Mouse (Mus musculus): ENCODE results near the gene 5730596B20Rik.

Gene 5730596B20Rik

DNA sequence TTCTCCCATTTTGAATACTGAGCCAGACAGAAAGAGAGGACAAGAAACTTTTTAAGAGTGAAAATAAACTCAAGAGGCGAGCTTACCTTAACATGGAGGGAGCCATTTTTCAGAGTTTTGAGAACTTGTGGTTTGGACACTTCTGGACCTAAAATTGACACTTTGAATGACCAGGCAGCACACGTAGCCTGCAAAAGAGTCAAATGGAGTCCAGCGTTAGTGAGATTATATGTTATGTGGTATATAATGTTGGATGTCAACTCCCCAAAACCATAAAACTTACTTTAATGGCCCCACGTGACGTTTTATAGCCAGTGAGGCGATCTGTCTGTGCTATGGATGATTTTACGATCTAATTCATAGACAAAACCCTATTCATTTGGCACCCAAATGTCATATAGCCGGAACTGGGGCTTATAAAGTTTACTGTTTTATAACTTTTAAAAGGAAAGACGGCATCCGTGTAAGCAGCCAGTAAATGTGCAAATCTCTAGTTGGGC, 23.5 kb downstream of the 5730596B20Rik start:
- DNase-seq = no peak

DNA sequence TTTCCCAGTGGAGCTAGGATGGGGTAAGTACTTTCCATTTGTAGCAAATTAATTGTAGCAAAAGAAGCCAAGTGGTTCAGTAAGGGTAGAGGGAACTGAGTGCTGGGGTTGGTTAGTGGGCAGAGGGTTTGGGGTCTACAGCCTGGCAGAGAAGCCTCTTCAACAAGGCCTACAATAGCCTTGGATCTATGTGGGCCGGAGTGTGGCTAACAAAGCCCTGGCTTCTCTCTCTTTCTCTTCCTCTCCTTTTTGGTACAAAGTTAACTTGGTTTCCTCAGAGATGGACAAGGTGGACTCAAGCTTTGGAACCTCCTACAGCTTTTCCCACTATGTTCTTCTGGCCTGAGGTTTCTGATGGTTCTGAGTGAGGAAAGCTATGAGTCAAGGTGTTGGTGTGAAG, 24.0 kb downstream of the 5730596B20Rik start:
- no peak for DNase-seq

DNA sequence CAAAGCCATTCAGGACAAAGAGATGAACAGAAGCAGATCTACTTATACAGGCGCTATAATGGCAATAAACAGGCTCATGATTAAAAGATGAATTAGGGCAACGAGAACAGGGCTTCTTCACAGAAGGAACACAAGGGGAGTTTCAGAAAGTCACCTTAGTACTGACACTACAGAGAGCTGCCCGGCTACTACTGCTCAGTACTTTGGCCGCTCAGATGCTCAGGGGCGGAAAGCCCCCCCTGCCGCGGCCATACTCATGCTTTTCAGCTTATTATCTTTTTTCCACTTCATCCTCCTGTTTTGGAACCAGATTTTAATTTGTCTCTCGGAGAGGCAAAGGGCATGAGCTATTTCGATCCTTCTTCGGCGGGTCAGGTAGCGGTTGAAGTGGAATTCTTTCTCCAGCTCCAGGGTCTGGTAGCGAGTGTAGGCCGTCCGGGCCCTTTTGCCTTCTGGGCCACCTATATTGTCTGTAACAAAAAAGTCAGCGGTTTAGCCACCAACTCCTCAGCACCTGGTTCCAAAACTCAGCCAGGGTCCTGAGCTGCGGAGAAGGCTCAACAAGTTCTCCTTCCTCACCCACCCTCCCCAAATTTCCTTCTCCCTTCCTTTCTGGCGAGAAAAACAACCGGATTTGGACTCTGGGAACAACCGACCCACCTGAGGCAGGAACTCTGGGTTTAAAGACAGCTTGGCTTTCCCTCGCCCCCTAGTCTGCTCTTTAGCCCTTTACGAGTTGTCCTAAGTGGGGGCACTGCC, 25.2 kb downstream of the 5730596B20Rik start:
- no peak for DNase-seq

DNA sequence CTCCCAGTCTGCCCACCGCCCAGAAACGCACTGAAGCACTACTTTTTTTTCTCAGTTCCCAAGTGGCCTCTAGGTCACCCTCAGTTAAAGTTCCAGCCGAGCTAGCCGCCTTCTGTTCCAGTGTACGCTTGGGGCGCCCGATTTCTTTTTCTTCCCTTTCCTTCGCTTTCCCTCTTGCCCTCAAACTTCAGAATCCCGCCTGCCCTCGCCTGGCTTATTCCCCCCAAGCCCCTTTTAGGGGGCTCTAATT, 25.7 kb downstream of the 5730596B20Rik start:
- no peak for DNase-seq

DNA sequence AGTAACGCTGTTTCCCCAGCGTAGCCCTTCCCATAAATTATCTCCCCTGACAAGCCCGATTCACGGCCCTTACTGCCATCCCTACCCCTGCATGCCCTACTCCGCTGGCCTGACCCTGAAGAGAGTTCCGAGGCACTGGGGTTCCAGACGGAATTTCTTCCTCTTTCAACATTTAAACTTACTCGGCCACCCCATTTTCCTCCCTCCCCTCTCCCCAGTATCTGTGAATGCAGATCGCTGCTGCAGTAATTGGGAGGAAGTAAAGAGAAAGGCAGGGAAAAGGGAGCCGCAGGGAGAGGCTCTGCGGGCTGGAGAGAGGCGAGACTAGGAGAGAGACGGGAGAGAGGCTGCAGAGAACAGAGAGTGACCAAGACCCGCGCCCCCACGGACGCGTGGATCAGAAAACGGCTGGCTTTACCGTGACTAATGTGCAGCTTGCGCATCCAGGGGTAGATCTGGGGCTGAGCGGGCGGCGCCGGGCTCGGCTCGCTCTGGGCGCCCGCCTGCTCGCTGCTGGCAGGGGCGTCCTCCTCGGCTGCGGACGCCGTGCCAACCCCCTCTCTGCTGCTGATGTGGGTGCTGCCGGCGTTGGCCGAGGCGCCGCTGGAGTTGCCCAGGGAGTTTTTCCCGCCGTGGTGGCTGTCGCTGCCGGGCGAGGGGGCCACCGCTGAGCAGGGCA, 26.2 kb downstream of the 5730596B20Rik start:
- DNase-seq = no peak

DNA sequence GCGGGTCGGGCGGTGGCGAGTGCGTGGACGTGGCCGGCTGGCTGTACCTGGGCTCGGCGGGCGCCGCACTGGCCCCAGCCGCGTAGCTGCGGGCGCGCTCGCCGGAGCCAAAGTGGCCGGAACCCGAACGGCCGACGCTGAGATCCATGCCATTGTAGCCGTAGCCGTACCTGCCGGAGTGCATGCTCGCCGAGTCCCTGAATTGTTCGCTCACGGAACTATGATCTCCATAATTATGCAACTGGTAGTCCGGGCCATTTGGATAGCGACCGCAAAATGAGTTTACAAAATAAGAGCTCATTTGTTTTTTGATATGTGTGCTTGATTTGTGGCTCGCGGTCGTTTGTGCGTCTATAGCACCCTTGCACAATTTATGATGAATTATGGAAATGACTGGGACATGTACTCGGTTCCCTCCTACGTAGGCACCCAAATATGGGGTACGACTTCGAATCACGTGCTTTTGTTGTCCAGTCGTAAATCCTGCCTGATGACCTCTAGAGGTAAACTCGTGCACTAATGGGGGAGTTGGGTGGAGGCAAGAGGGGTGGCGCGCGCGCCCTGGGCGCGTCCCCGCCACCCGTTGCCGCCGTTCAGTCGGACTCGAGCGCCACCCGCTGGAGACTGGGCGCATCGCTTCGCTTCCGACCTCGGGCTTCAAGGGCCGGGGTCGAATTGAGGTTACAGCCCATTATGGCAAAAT, 26.9 kb downstream of the 5730596B20Rik start, which contains the start of gene Hoxa5:
Hoxa5 (minus strand) TSS at position 538 of the 703 bp plus-strand sequence.
- DNase-seq = no peak

DNA sequence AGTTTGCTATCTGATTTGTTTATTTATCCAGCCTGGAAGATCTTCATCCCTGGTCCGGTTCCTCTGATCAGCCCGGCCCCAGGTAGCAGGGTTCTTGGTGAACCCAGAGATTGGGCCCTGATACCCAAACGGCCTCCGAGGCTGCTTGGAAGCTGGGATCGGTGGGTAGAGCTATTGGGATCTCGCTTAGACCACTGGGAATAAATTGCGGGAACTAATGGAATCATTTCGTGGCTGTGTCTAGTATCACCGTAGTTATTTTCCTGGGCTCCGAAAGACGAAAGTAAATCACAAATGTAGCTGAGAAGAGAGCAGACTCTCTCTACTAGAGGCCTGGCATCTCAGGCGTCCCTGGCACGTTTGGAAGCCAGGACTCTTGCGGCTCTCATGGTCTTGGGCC, 27.9 kb downstream of the 5730596B20Rik start:
- DNase-seq = no peak

DNA sequence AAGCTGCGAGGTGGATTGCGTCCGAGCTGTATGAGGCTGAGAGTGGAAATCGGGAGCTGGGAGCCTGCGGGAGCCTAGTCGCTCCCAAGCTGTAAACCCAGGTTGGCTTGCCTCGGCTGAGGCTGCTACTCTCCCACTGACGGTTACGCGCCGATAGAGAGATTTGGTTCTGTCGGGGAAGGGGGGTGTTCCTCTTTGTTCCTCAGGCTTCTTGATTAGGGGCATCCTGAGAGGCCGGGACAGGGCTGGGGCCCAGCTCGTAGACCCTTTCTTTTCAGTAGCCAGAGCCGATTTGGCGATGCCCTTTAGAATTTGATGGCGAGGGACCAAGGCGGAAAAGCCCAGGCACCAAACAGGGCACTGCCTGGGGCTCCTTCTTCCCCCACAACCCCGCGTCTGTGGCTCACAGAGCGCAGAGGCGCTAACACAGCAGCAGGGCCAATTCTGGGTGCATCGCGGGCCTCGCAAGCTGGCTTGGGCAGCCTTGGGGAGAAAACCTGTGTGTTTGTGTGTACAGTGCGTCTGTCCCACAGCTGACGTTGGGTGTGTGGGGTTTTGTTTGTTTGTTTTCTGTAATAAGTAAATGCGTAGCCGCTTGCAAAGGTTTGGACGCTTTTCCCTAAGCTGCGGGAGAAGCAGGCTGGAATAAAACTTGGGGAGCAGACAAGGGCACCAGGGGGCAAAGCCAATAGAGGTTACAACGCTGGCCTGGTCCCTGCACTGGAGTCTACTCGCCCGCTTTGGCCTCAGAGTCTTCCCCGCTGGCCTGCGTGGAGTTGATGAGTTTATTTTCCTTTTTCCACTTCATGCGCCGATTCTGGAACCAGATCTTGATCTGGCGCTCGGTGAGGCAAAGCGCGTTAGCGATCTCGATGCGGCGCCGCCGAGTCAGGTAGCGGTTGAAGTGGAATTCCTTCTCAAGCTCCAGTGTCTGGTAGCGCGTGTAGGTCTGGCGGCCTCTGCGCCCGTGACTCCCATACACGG, 28.6 kb downstream of the 5730596B20Rik start:
- no peak for DNase-seq

DNA sequence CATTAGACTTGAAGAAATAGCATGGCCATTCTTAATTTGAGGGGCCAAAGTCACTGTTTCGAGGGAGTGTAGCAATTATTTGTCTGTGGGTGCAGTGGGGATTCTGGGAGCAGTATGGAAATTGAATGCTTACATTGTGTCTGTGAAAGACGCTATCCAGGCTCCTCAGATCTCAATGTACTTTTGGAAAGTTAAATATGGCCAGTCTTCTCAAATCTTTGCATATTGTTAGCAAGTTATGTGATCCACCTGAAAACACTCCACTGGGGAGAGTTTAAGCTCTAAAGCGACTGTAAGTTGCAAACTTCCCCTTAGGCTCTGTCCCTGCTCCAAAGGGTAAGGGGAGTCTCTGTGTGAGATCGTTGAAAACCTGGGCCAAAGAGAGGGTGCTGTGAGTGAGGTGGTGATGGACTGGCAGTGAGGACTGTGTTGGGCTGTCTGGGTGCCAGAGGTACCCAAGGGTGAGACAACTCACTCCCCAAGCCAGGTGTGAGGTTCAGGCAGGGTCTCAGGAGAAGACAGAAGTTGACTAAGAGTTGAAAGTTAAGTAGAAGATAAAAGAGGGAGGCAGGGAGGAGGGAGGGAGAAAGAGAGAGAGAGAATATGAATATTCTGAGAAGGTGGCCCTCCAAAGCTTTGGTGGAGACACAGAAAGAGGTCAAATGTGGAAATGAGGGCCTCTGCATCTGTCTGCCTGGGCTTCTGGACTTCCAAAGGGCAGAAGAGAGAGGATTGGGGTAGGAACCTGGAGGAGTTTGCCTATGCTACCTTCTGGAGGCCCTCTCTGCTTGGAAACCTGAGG, 29.8 kb downstream of the 5730596B20Rik start:
- DNase-seq = no peak

DNA sequence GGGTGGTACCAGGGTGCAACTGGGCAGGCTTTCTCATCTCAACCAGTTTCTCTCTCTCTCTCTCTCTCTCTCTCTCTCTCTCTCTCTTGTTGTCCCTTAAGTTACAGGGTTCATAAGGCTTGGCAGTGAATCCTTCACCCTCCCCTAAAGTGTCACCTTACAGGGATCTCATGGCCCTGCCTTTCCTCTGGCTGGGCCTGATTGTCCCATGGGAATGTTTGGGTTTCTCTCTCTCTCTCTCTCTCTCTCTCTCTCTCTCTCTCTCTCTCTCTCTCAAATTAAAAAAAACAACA, 30.3 kb downstream of the 5730596B20Rik start:
- no peak for DNase-seq

DNA sequence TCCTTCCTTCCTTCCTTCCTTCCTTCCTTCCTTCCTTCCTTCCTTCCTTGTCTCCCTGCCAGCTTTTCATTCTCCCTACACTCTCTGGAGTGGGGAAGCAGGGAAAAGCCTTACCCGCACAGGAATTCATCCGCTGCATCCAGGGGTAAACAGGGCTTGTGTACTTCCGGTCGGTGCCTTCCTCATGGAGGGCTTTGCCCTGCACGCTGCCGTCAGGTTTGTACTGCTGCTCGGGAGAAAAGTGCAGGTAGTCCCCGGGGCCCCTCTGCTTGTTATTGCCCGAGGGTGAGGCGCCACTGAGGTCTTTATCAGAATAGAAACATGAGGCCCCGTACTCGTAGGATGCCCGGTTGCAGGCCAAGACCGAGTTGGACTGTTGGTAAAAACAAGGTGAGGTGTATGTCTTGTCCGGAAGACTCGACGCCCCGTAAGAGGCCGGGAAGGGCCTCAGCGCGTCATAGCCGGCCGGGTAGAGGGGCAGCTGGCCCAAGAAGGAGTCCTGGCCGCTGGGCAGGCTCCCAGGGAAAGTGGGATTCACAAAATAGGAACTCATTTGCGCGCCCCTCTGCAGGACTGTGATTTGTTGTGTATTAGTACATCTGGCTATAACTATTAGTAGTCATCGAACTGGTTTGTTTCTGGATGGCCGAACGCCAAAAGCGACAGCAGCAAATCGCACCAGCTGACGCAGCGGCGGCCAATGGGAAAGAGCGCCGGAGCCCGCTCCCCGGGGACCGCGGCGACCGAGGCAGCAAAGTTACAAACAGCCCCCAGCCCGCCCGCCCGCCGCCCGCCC, 31.0 kb downstream of the 5730596B20Rik start, which contains the start of gene Hoxa6:
Hoxa6 (minus strand) TSS at position 651 of the 796 bp plus-strand sequence.
- no peak for DNase-seq

DNA sequence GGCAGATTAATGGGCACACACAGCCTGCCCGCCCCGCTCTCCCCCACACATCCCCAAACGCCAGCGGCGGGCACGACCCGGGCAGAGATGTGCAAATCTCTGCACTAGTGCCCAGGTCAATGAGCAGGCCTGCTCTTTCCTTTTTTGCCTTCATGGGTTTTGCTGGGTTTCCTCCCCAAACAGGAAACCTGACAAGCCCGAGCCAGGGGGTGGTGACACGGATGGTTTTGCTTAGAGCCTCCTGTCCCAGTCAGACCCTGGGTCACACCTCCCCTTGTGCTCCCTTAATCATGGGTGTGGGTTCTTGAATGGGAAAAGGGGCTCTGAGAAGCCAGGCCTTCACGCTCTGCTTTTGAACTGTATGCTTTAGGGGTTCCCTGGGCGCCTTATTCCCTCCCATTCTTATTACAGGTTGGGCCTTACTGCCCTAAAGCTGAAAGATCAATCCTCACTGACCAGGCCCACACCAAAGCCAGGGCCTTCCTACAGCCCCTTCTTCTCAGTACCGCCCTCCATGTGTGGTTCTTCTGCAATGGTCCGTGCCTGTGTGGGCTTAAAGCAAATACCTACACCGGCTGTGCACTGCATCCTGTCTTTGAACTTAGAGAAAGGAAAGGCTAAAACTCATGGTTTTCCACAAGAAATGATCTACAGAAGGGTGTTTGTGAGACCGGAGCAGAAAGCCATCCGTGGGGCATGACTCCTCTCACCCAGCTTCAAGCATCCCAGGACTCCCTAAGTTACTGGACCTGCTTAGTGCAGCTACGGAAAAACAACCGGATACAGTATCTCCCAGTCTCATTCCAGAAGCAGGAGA, 31.8 kb downstream of the 5730596B20Rik start:
- no peak for DNase-seq

DNA sequence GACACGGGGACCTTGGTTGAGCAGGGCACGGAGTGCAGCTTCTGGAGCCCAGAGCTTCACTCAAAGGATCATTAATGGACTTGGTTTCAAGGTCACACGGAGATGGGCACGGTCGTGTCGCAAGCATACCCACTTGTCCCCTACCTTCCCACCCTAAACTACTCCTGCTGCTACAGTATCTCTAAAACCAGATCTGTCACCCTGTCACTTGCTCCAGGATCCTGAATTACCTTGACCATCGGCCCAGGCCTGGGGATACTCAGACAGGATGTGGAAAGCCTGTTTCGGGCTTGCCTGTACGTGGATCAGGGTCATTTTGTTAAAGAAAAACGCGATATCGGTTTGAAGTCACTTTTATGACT, 32.4 kb downstream of the 5730596B20Rik start:
- DNase-seq = no peak

DNA sequence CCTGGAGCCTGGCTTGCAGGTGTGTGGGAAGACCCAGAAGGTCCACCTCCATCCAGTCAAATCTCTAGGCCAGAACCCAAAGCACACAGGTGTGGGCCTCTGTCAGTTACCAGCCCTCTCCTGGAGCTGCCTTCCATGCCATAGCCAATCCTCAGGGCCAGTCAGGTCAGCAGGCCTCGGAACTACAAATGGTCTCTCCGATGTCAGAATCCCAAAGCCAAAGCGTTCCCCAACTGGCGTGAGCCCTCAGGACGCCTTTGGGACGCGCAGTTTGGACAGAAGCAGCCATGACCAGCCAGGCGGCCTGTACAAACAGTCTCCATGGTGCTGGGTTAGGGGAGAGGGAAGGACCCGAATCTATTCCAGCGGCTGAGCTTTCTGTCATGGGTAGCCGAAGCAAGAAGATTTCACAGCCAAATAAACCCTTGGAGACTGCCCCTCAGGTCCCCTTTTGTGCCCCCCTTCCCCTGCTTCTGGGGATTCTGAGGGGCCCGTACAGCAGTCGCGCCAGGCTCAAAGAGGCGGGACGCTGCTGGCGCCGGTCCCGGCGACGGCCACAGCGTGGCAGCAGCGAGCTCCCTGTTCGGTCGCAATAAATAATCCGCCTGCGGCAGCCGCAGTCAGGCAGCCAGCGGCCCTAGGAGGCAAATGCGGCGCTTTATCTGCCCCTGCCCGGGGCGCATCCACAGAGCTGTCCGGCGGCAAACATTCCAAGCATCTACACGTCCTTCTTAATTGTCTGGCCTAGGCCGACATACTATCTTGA, 34.1 kb downstream of the 5730596B20Rik start:
- DNase-seq = peak; percentile 30

DNA sequence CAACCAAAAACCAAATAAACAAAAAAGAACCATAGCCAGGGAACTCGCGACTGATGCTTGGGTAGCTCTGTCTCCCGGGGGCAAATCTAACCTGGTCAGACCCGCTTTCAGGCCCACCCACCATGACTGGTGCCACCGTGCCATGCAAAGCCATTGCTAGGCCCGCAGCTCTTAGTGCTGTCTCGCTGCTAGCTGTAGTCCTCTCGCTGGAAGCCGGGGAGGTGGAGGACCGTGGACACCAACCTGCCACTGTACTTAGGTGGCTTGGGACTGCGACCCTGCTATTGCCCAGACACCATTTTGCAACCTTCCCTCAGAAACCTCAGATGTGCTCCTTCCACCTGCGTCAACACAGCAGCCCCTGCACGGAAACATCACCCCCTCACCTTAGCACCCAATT, 34.7 kb downstream of the 5730596B20Rik start:
- DNase-seq = no peak

DNA sequence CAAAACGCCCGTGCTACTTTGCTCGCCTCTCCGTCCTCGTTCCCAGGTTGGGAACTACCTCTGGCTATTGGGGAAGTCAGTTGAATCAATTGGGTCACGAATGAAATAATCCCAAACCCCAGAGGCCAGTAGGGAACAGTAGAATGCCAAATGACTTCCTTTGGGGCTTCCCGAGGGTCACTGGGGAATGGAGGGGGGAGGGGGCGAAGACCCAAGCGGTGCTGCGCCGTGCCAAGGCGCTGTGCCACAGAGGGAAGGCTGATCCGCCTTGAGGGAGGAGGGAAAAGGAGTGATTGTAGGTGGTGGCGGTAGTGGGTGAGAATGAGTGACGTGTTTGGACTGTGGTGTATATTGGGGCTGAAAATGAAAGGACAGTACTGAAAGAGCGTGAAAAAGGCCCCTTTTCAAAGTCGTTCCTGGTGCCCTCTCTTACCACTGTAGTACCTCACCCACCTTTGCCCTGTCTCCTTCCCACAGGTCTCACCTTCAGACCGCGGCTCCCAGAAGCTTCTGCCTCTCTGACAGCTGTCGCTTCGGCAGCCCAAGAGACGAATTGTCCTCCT, 35.3 kb downstream of the 5730596B20Rik start:
- DNase-seq = no peak

DNA sequence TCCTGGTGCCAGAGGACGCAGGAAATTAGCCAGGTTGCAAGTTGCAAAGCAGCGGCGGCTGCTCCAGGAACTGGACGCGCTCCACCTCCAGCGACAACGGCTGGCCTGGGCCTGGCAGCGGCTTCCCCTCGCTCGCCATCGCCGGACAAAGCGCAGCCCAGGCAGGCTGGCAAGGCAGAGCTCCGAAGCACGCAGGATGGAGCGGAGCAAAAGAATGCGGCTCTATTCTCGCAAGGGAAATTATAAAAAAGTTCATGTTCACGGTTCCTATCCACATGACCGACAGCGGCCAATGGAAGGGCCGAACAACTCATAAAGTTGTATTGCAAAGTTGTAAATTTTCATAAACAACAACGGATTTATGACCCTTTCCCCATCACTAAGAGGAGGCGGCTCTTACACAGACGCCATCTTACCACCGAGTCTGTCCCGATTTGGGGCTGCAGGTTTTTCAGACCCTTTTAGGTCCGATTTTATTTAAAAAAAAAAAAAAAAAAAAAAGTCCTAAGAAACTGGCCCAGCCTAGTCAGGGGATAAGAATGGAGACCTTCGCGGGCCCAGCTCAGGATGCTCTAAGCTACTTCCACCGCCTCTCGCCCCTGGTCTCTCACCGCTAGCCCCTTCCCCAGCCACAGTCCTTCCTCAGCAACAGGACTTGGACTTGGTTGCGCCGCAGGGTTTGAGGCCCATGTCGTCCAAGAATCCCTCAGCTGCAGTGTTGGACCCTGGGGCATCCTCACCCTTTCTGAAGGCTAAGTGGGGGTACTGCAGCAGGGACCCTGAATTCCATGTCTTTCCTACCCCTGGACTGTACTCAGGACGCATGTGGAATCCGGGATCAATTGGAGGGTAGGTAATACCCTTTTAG, 36.1 kb downstream of the 5730596B20Rik start, which contains the start of the genes Hoxa3 and Gm28308:
Hoxa3 (minus strand) TSS at position 218 of the 868 bp plus-strand sequence.
Gm28308 (minus strand) TSS at position 221 of the 868 bp plus-strand sequence.
- no peak for DNase-seq

DNA sequence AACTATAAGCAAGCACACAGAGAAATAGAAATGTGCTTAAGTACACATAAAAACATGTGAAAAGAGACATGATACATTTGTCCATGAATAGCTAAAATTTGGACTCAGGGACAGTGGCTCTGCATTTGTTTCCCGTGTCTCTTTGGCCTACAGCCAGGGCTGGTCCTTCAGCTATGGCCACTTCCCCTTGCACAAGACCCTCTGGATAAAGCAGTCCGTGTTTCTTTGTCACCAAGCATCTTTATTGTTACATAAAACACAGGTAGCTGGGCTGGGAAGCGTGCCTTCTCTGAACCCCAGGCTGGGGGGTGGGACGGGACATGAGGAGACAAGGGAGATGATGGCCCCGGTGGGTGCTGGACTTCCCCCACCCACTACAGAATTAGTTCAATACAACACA, 37.0 kb downstream of the 5730596B20Rik start:
- DNase-seq = no peak

Measured in cerebellum, adult 11 months (tissue).